Mouse (Mus musculus) embryonic facial prominence, embryonic 12.5 days (tissue): ENCODE results near the gene Gm28778. TPM values are rescaled to one million over a fixed set of nuclear protein-coding genes. Genes with fewer than 3 reads are reported as not detected.
A peak's percentile ranks its signal among the peaks of the same experiment; 100 is the strongest.
"Not testable (repeated sequence)": the region's sequence is repeated elsewhere in the genome, so short reads cannot be mapped to it uniquely, and the experiment has no call there.

Source experiments
- ATAC-seq: fragments of 200-750 bp; cut with Nextera tagmentation; 2 replicates; pipeline ENCODE4 v1.8.0; 2017; ENCODE audit not compliant: insufficient number of reproducible peaks, insufficient read depth, low FRiP score, low TSS enrichment
- H3K27ac ChIP-seq: fragments of 300-500 bp; sonication (generic); 2 replicates; pipeline ENCODE4 v1.5.1; 2016; ENCODE audit warnings: mild to moderate bottlenecking
- H3K27me3 ChIP-seq: fragments of 300-500 bp; sonication (generic); 2 replicates; pipeline ENCODE4 v1.6.1; 2016; ENCODE audit warnings: mild to moderate bottlenecking, moderate library complexity
- H3K36me3 ChIP-seq: fragments of 300-500 bp; sonication (generic); 2 replicates; pipeline ENCODE4 v1.6.1; 2016; ENCODE audit warnings: mild to moderate bottlenecking
- H3K4me1 ChIP-seq: fragments of 300-500 bp; sonication (generic); 2 replicates; pipeline ENCODE4 v1.6.1; 2016
- H3K4me2 ChIP-seq: fragments of 300-500 bp; sonication (generic); replicated peaks from 2 replicates; pipeline ENCODE4 v1.6.1; 2016; ENCODE audit warnings: mild to moderate bottlenecking, moderate library complexity
- H3K4me3 ChIP-seq: fragments of 300-500 bp; sonication (generic); 2 replicates; pipeline ENCODE4 v1.5.1; 2016; ENCODE audit warnings: mild to moderate bottlenecking
- H3K9ac ChIP-seq: fragments of 300-500 bp; sonication (generic); 2 replicates; pipeline ENCODE4 v1.6.1; 2016; ENCODE audit warnings: mild to moderate bottlenecking, moderate library complexity
- H3K9me3 ChIP-seq: fragments of 300-500 bp; sonication (generic); 2 replicates; pipeline ENCODE4 v1.6.1; 2016; ENCODE audit warnings: mild to moderate bottlenecking, moderate library complexity
- WGBS: fragments of 180-500 bp; shearing (Covaris S2); methylation state at CpG from one replicate; pipeline ENCODE4 v1.1.7; 2016; 5-methylcytosine and 5-hydroxymethylcytosine counted together
- polyA plus RNA-seq: library from polyadenylated mRNA; unstranded; fragments of >200 nt; fragmentation: Nextera tagmentation; extraction: Ambion mirVana; gene quantifications from 2 replicates; pipeline ENCODE4 v1.2.1, GENCODE M21; 2016

Gm28778 gene
- polyA plus RNA-seq: not detected in 2 replicates

DNA sequence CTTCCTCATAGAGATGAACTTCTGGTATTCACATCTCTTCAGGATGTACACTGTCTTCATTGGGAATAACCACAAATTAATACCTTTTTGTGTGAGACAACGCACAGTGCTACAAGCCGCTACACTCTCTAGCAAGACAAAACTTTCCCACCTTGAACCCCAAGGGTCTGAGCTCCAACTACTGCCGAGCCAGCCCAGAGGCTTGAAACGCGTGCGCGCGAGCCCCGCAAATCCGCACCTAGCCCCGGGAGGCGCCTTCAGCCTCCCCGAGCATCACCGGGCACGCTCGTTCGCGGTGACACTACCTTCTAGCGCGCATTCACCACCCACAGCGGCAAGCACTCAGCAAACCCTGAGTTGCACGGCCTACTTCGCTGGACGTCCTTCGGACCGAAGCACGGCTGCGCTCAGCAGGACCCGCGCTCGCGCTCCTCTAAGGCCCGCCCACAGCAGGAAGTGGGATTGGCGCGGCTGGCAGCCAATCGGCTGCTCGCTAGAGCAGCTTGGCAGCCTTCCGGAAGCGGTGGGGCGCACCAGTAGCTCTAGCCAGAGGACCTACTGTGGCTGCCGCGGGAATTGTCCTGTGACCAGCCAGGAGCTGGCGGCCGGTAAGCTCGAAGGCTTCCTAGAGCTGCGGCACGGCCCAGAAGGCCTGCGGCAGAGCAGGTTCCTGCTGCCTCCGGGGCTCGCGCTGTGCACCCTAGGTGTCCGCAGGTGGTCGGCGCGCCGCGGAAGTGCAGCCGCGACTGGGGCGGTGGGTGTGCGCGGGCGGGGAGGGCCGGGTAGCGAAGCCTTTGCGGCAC lies at the start of gene Gm28778, which contains the start of the genes Pms1 and Ormdl1:
Gene Gm28778, plus strand, starts transcription at position 531 of the 803 bp plus-strand sequence.
Gene Pms1, minus strand, starts transcription at position 438 of the 803 bp plus-strand sequence.
Gene Ormdl1, plus strand, starts transcription at position 515 of the 803 bp plus-strand sequence.
- H3K9me3 ChIP-seq: no peaks in the 10 kb centered on the region
- under 1% methylated on average over 66 of the region's 66 CpGs for WGBS
- ATAC-seq: peak; percentile 100
- H3K4me2 ChIP-seq: peak within 1 kb of the TSS; percentile 59
- H3K4me1 ChIP-seq: 0 out of 2 replicates have a peak, but pooled peaks cover 5% of the 10 kb centered on the region
- no peaks in the 10 kb centered on the region for H3K27me3 ChIP-seq
- peak within 1 kb of the TSS; percentile 84 for H3K4me3 ChIP-seq
- peak within 1 kb of the TSS; percentile 84 for H3K27ac ChIP-seq
- H3K36me3 ChIP-seq: no peaks in the 10 kb centered on the region
- peak within 1 kb of the TSS; percentile 77 for H3K9ac ChIP-seq

DNA sequence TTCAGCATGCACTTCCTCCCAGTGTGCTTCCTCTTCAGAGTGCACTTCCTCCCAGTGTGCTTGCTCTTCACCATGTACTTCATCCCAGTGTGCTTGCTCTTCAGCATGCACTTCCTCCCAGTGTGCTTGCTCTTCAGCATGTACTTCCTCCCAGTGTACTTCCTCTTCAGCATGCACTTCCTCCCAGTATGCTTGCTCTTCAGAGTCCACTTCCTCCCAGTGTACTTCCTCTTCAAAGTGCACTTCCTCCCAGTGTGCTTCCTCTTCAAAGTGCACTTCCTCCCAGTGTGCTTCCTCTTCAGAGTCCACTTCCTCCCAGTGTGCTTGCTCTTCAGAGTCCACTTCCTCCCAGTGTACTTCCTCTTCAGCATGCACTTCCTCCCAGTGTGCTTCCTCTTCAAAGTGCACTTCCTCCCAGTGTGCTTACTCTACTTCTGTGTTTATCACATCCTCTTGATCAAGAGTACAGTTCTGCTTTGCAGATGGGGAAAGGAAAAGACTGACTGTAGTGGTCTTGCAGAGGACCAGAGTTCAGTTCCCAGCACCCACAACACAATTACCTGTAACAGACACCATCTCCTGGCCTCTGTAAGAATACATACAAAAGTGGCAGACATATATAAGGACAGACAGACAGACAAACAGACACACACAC lies 31.8 kb upstream of the Gm28778 start:
- not testable (repeated sequence) for H3K4me2 ChIP-seq, H3K4me3 ChIP-seq, H3K27me3 ChIP-seq, H3K36me3 ChIP-seq, H3K4me1 ChIP-seq, H3K9me3 ChIP-seq, H3K27ac ChIP-seq, ATAC-seq, H3K9ac ChIP-seq

DNA sequence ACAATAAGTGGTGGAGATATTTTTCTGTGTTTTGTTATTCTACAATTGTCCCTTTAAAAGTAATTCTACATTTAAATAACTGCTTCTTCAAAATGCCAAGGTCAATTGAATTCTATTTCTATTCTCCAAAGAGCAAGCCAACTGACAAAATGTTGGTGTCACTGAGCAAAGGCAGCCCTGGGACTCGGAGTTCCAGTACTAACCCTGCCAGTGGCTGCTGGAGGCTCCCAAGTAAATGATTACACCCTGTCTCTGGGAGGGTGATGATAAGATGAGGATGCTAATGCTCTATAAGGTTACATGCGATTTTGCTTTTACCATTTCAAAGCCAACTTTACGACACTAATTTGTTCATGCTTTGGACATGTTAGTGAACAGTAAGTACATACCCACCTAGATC lies 27.0 kb upstream of the Gm28778 start:
- Histone ChIP-seq H3K9ac (no peak overlapping the region), H3K36me3 (peaks cover 5% of the 10 kb centered on the region), H3K9me3 (no peaks in the 10 kb centered on the region), H3K27me3 (no peaks in the 10 kb centered on the region), H3K4me2 (no peak overlapping the region), H3K4me1 (no peaks in the 10 kb centered on the region), H3K4me3 (no peak overlapping the region), H3K27ac (no peak overlapping the region)
- no peak for ATAC-seq
- 90% methylated on average over 3 of the region's 3 CpGs for WGBS

DNA sequence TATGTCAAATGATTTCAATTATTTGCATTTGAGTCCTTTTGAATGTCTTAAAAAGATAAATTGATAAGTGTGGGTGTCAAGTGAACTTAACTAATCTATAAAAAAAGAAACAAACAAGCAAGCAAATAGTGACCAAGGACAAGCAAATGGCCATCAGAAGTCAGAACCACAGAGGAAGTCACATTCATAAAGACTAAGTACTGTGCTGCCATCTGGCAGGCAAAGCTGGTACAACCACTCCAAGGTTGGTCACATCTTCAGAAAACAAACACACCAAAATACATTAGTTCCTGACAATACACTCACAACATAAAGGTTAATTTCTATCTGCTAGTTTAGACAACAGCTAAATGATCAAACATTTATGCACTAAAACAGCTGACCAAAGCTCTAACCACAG lies 24.3 kb upstream of the Gm28778 start:
- Histone ChIP-seq H3K27me3 (no peaks in the 10 kb centered on the region), H3K9me3 (no peaks in the 10 kb centered on the region), H3K27ac (no peak overlapping the region), H3K4me3 (no peak overlapping the region), H3K4me1 (no peaks in the 10 kb centered on the region), H3K36me3 (no peaks in the 10 kb centered on the region), H3K9ac (no peak overlapping the region), H3K4me2 (no peak overlapping the region)
- ATAC-seq: no peak

DNA sequence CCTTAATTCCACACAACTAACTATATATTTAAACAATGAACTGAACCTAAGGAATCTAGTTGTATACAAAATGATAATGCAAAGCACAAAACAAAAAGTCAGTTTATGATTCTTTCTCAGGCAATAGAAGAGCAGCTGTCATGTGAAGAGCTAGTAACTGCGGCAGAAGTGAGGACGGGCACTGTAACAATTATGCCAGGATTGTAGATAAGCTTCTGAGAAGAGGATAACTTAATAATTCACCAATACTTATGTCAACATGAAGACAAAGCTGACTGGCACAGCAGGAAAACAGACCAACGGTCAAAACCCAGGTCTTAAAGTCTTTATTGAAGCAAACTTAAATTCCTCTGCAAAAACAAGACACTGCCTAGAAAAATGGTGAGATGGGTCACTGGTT lies 5.7 kb upstream of the Gm28778 start:
- Histone ChIP-seq H3K27me3 (no peaks in the 10 kb centered on the region), H3K9ac (no peak overlapping the region), H3K9me3 (no peaks in the 10 kb centered on the region), H3K27ac (no peak overlapping the region), H3K4me3 (no peak overlapping the region), H3K4me2 (no peak overlapping the region), H3K36me3 (no peaks in the 10 kb centered on the region), H3K4me1 (no peaks in the 10 kb centered on the region)
- 78% methylated on average over 3 of the region's 3 CpGs for WGBS
- ATAC-seq: no peak

DNA sequence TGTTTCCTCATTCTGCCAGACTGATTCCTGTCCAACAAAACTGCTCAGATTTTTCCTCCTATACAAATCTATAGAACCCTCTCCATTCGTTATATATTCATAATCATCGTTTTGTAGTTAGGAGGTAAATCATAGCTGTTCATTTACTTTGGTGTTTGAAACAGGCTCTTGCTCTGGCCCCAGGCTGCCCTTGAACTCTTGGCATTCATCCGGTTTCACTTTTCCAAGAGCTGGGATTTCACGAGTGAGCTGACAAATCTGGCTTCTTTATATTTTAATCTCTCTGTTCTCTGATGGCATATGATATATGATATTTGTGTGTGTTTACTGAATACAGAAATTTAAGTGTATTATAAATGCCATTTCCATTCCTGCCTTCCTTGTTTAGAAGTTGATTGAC lies 3.6 kb downstream of the Gm28778 start:
- H3K9ac ChIP-seq: no peak overlapping the region
- H3K36me3 ChIP-seq: no peaks in the 10 kb centered on the region
- no peaks in the 10 kb centered on the region for H3K27me3 ChIP-seq
- 86% methylated on average over 4 of the region's 4 CpGs for WGBS
- ATAC-seq: no peak
- H3K4me1 ChIP-seq: 0 out of 2 replicates have a peak, but pooled peaks cover 5% of the 10 kb centered on the region
- H3K27ac ChIP-seq: no peak overlapping the region
- no peaks in the 10 kb centered on the region for H3K9me3 ChIP-seq
- no peak overlapping the region for H3K4me2 ChIP-seq
- no peak overlapping the region for H3K4me3 ChIP-seq

DNA sequence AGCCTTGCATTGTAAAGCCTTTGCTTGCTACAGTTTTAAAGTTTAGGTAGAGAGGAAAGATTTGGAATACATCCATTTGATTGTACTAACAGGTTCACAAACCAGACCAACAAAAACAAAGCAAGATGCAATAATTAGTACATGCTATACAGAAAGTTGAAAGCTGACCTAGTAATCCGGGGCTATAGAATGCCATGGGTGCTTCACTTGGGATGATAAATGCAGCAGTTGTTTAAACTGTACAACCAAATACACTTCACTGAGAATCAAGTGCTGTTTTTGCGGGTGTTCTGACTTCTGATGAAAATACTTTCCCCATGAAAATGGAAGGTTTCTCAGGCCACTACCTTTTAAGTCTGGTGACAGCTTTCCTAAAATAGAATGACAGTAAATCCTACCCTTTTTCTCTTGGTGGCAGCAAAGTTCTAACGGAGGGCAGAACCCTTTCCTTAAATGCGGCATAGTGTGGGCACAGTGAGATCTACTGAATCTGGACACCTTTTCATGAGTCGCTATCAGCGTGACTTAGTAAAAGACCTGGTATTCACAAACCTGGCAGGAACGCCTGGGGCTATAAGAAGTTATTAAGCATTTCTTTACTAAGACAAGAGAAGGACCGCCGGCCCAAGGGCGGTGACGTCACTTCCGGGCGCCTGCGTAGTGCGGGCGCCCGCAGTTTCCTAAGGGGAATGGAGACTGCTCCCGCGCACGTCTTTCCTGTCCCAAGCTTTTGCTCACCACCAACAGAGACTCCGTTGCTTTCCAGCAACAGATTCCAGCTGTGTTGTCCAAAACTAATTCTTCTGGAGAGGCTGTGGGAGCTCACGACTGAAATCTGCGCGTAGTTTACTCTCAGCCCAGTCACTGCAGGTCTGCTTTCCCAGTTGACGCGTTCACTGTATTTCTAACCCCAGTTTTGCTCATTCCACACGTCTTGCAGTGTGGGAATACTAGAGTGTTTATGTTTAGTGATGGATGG lies 16.4 kb downstream of the Gm28778 start, which contains the start of gene Osgepl1:
Gene Osgepl1, plus strand, starts transcription at position 636 of the 979 bp plus-strand sequence.
- Histone ChIP-seq H3K9me3 (no peaks in the 10 kb centered on the region), H3K9ac (peak within 1 kb of the TSS; percentile 62), H3K4me2 (peak within 1 kb of the TSS; percentile 46), H3K36me3 (peaks cover 5% of the 10 kb centered on the region), H3K27ac (peak within 1 kb of the TSS; percentile 86), H3K4me1 (no peaks in the 10 kb centered on the region), H3K27me3 (no peaks in the 10 kb centered on the region), H3K4me3 (peak within 1 kb of the TSS; percentile 56)
- peak; percentile 82 for ATAC-seq
- WGBS: 3% methylated on average over 27 of the region's 27 CpGs

DNA sequence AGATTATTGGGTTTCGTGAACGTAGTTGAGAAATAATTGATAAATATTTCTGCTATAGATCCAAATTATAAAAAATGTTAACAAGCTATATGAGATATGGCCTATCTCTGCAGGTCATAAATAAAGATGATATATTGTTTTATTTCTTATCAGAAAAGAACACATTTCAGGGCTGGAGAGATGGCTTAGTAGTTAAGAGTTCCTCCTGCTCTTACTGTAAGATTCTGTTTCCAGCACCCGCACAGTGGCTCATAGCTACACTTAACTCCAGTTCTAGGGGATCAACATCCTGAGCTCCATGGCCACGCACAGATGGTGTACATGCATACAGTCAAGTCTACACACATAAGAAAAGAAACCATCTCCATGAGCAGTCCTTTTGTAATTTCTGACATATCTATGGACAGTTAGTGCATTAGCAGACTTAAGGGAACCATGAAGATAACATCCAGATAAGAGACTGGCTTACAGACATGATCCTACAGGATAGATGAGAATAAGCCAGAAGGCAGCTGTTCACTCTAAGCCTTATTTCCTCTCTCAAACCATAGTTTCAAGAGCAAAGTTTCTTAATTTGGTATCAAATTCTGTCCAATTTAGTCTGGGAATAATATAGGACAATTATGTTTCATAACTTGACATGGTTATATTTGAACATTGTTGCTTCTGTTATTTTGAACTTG lies 24.9 kb downstream of the Gm28778 start:
- Histone ChIP-seq H3K27ac (no peak overlapping the region), H3K4me1 (no peaks in the 10 kb centered on the region), H3K4me3 (no peak overlapping the region), H3K9me3 (no peaks in the 10 kb centered on the region), H3K4me2 (no peak overlapping the region), H3K9ac (no peak overlapping the region), H3K36me3 (peaks cover 21% of the 10 kb centered on the region), H3K27me3 (no peaks in the 10 kb centered on the region)
- ATAC-seq: no peak
- WGBS: 93% methylated on average over 4 of the region's 4 CpGs

DNA sequence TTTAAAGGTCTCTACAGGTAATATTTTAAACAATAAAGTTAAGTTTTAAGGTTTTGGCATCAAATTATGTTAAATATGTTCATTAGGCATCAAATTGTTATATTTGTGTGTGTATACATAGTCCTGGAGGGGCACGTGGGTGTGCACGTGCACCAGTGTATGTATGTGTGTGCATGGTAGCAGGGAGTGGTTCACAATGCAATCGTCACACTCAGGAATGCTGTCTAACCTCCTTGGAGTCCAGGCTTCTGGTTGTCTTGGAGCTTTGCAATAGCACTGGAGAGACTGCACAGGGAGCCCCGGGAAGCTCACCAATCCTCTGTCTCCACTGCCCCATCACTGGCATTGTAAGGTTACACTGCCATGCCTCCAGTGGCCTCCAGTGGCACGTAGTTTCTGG lies 26.3 kb downstream of the Gm28778 start:
- Histone ChIP-seq H3K27ac (no peak overlapping the region), H3K27me3 (no peaks in the 10 kb centered on the region), H3K4me1 (no peaks in the 10 kb centered on the region), H3K36me3 (peaks cover 16% of the 10 kb centered on the region), H3K9me3 (no peaks in the 10 kb centered on the region), H3K9ac (no peak overlapping the region), H3K4me3 (no peak overlapping the region), H3K4me2 (no peak overlapping the region)
- 90% methylated on average over 5 of the region's 5 CpGs for WGBS
- no peak for ATAC-seq

DNA sequence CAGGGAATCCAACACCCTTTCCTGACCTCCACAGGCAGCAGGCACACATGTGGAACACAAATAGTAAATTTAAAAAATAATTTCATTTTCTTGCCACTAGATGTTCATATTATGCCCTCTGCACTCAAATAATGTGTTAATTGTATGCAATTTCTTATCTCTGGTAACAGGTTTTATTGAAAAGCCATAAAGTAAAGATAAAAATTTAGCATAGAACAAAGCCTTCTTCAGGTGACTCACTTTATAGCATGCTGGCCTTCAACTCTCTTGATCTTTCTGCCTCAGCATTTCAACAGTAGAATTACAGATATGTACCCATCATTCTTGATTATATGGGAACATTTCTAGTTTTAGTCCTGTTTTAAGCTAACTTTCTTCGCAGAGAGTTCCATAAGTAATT lies 27.4 kb downstream of the Gm28778 start:
- 98% methylated on average over 1 of the region's 1 CpGs for WGBS
- Histone ChIP-seq H3K9ac (no peak overlapping the region), H3K9me3 (no peaks in the 10 kb centered on the region), H3K4me1 (no peaks in the 10 kb centered on the region), H3K27ac (no peak overlapping the region), H3K27me3 (no peaks in the 10 kb centered on the region), H3K4me3 (no peak overlapping the region), H3K36me3 (peaks cover 12% of the 10 kb centered on the region), H3K4me2 (no peak overlapping the region)
- ATAC-seq: no peak
